Mouse (Mus musculus) myocyte (in vitro differentiated cells): ENCODE measurements around the gene Phf21a.

Source experiments
- CEBPB ChIP-seq: IDR thresholded peaks from 2 replicates; pipeline ENCODE4 v1.6.1; 2011; ENCODE audit warnings: mild to moderate bottlenecking, moderate library complexity; ENCODE audit not compliant: poor library complexity, insufficient read depth, severe bottlenecking
- MAX ChIP-seq: IDR thresholded peaks from one replicate; pipeline ENCODE4 v1.6.1; 2011; ENCODE audit warnings: low read depth, mild to moderate bottlenecking, control low read depth
- POLR2A ChIP-seq: IDR thresholded peaks from one replicate; pipeline ENCODE4 v1.6.1; 2011; ENCODE audit warnings: low read depth, mild to moderate bottlenecking, control low read depth, moderate library complexity; ENCODE audit not compliant: insufficient read length
- POLR2AphosphoS2 ChIP-seq: IDR thresholded peaks from one replicate; pipeline ENCODE4 v1.6.1; 2011; ENCODE audit warnings: low read depth, control low read depth; ENCODE audit not compliant: insufficient read length
- REST ChIP-seq: IDR thresholded peaks from one replicate; pipeline ENCODE4 v1.6.1; 2011; ENCODE audit warnings: mild to moderate bottlenecking, control low read depth, moderate library complexity; ENCODE audit not compliant: insufficient read depth, insufficient read length
- SRF ChIP-seq: IDR thresholded peaks from one replicate; pipeline ENCODE4 v1.6.1; 2011; ENCODE audit warnings: low read depth; ENCODE audit not compliant: control insufficient read depth, insufficient read length
- TCF12 ChIP-seq: IDR thresholded peaks from one replicate; pipeline ENCODE4 v1.6.1; 2011; ENCODE audit warnings: mild to moderate bottlenecking, control low read depth; ENCODE audit not compliant: poor library complexity, insufficient read depth, severe bottlenecking
- USF1 ChIP-seq: IDR thresholded peaks from one replicate; pipeline ENCODE4 v1.6.1; 2011; ENCODE audit warnings: low read depth, mild to moderate bottlenecking, control low read depth, moderate library complexity

DNA sequence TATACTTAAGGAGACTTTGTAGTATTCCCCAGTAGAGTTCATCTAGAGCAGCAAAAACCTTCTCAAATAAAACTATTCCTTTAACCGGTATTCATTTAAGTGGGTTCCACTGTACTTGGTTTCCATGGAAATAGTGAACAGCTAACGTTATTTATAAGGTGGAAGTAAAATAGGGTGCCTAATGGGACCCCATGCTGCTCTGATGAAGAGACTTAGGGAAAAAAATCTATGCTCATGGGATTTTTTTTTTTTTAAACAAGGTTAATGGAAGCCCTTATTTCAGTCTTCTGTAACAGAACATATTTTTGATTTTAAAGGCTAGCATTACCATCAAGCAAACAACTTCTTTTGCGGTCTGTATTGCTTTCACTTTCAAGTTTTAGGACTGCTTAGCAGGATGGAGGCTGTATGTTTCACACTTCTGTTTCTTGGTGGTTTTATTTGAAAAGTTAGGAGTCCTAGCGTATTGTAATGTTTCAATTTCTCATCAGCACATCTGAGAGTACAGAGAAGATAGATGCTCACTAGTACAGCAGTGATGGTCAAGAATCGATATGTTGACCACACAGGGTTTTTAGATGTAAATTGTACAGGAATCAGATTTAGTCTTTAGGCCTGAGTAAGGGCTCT is 112.2 kb downstream of the Phf21a start:
- TF ChIP-seq POLR2A = no peak
- no peak for TF ChIP-seq MAX
- TF ChIP-seq POLR2AphosphoS2 = no peak
- no peak for TF ChIP-seq REST
- TF ChIP-seq CEBPB = no peak
- no peak for TF ChIP-seq USF1
- TF ChIP-seq TCF12 = no peak
- TF ChIP-seq SRF = no peak
